Mouse (Mus musculus): ENCODE results near the gene Pgbd5.

GRCm38 (mm10) chr8:124323356-124323755 is 116.1 kb downstream of the Pgbd5 start:
- no peak for TF ChIP-seq POLR2A (IDR thresholded peaks at IDR 0.05; ENCODE audit: borderline replicate concordance, control insufficient read depth, low read depth, low read length)
- TF ChIP-seq CTCF (IDR thresholded peaks at IDR 0.05; ENCODE audit: control insufficient read depth, insufficient read depth, low read length), result no peak
